Comparison of ENCODE assay signal across 8 mouse cellular contexts in the genomic region with DNA sequence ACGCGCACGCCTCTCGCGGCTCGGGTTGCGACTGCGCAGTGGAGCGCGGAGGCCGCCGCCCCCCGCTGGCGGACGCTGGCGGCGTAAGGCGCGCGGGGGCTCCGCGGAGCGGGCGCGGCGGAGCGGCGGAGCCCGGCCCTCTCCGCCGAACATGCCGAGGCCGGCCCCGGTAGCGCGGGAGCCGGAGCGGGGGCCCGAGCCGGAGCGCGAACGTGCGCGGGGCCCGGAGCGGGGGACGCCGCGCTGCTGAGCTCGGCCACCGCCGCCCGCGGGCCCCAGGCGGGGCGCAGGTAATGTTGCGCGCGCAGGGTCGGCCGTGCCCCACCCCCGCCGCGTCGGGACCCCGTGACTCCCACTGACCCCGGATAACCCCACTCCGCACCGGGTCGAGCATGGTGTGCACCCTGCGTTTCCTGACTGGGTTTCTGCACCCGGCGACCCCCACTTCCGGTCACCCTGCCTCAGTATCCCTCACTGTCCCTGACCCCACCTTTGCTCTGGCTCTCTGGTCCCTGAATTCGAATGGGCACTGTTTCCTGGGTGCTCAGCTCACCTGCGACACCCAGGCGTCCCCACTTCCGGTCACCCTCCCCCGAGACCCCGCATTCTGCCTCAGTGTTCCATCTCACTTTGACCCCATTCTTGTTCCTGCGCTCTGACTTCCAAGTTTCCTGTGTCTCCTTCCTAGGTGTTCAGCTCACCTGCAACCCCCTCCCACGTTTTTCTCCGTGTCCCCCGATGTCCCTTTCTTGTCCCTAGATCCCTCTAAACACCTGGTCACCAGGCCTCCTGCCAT. TPM values are rescaled to one million over a fixed set of nuclear protein-coding genes. Genes with fewer than 3 reads are reported as not detected.
DNase-seq lines count a peak whose midpoint lies in the region; ATAC-seq and TF ChIP-seq lines count a peak whose summit lies in the region.

A gene (plus strand): TSS at position 178 of the 796 bp plus-strand sequence.

- WGBS in embryonic facial prominence, embryonic 15.5 days: 1% methylated on average over 62 of the region's 85 CpGs
- under 1% methylated on average over 63 of the region's 85 CpGs for WGBS in heart, embryonic 13.5 days
- WGBS in kidney, postnatal 0 days: under 1% methylated on average over 84 of the region's 85 CpGs
- WGBS in liver, embryonic 12.5 days (ENCODE audit: insufficient replicate concordance): 1% methylated on average over 78 of the region's 85 CpGs
- WGBS in neural tube, embryonic 12.5 days: under 1% methylated on average over 83 of the region's 85 CpGs

- ATAC-seq in embryonic facial prominence, embryonic 15.5 days (ENCODE audit: insufficient number of reproducible peaks, low FRiP score, low TSS enrichment, low read depth): peak; percentile 2; the same call in 1 of the 2 replicates
- ATAC-seq in heart, embryonic 13.5 days (ENCODE audit: extremely low read depth, insufficient number of reproducible peaks, low FRiP score, low TSS enrichment): peak; percentile 8; the same call in 1 of the 2 replicates
- ATAC-seq in kidney, postnatal 0 days (replicated peaks; ENCODE audit: low FRiP score, low read depth): peak; percentile 9
- ATAC-seq in liver, embryonic 12.5 days: peak; percentile 33
- peak; percentile 88 for ATAC-seq in neural tube, embryonic 12.5 days (ENCODE audit: low FRiP score, low read depth)

- peaks cover 40% of the 10 kb centered on the region for H3K4me1 ChIP-seq in embryonic facial prominence, embryonic 15.5 days
- H3K4me1 ChIP-seq in heart, embryonic 13.5 days: peaks cover 59% of the 10 kb centered on the region
- peaks cover 29% of the 10 kb centered on the region for H3K4me1 ChIP-seq in kidney, postnatal 0 days (replicated peaks; ENCODE audit: insufficient read depth, low read length)
- H3K4me1 ChIP-seq in liver, embryonic 12.5 days: peaks cover 80% of the 10 kb centered on the region
- H3K4me1 ChIP-seq in neural tube, embryonic 12.5 days: peaks cover 36% of the 10 kb centered on the region

- H3K9ac ChIP-seq in embryonic facial prominence, embryonic 15.5 days: peak within 1 kb of the TSS; percentile 87
- H3K9ac ChIP-seq in heart, embryonic 13.5 days: peak within 1 kb of the TSS; percentile 96
- H3K9ac ChIP-seq in kidney, postnatal 0 days (ENCODE audit: low read depth, low read length): peak within 1 kb of the TSS; percentile 94
- H3K9ac ChIP-seq in liver, embryonic 12.5 days: peak within 1 kb of the TSS; percentile 95
- peak within 1 kb of the TSS; percentile 92 for H3K9ac ChIP-seq in neural tube, embryonic 12.5 days

- 0 out of 2 replicates have a peak, but pooled peaks cover 4% of the 10 kb centered on the region for H3K36me3 ChIP-seq in embryonic facial prominence, embryonic 15.5 days
- peaks cover 5% of the 10 kb centered on the region for H3K36me3 ChIP-seq in heart, embryonic 13.5 days
- H3K36me3 ChIP-seq in kidney, postnatal 0 days (ENCODE audit: insufficient read depth, low read length): peaks cover 3% of the 10 kb centered on the region; the same call in 1 of the 2 replicates
- peaks cover 8% of the 10 kb centered on the region; the same call in 1 of the 2 replicates for H3K36me3 ChIP-seq in liver, embryonic 12.5 days
- no peaks in the 10 kb centered on the region; the same call in 1 of the 2 replicates for H3K36me3 ChIP-seq in neural tube, embryonic 12.5 days

- no peaks in the 10 kb centered on the region for H3K27me3 ChIP-seq in embryonic facial prominence, embryonic 15.5 days
- H3K27me3 ChIP-seq in heart, embryonic 13.5 days (replicated peaks): no peaks in the 10 kb centered on the region
- H3K27me3 ChIP-seq in kidney, postnatal 0 days (ENCODE audit: insufficient read depth, low read length): no peaks in the 10 kb centered on the region
- no peaks in the 10 kb centered on the region for H3K27me3 ChIP-seq in liver, embryonic 12.5 days (replicated peaks)
- H3K27me3 ChIP-seq in neural tube, embryonic 12.5 days (replicated peaks): no peaks in the 10 kb centered on the region

- peak within 1 kb of the TSS; percentile 91 for H3K4me2 ChIP-seq in embryonic facial prominence, embryonic 15.5 days (replicated peaks)
- H3K4me2 ChIP-seq in heart, embryonic 13.5 days: peak within 1 kb of the TSS; percentile 99
- peak within 1 kb of the TSS; percentile 95 for H3K4me2 ChIP-seq in kidney, postnatal 0 days (ENCODE audit: low read length)
- H3K4me2 ChIP-seq in liver, embryonic 12.5 days: peak within 1 kb of the TSS; percentile 98
- H3K4me2 ChIP-seq in neural tube, embryonic 12.5 days (replicated peaks): peak within 1 kb of the TSS; percentile 98

- no peaks in the 10 kb centered on the region for H3K9me3 ChIP-seq in embryonic facial prominence, embryonic 15.5 days (replicated peaks)
- no peaks in the 10 kb centered on the region for H3K9me3 ChIP-seq in heart, embryonic 13.5 days
- H3K9me3 ChIP-seq in kidney, postnatal 0 days (replicated peaks; ENCODE audit: low read length): no peaks in the 10 kb centered on the region
- H3K9me3 ChIP-seq in liver, embryonic 12.5 days (replicated peaks): no peaks in the 10 kb centered on the region
- no peaks in the 10 kb centered on the region for H3K9me3 ChIP-seq in neural tube, embryonic 12.5 days

- no peak for TF ChIP-seq CTCF in kidney, postnatal 0 days (IDR thresholded peaks at IDR 0.05; ENCODE audit: low read depth)

- H3K4me3 ChIP-seq in embryonic facial prominence, embryonic 15.5 days (replicated peaks): peak within 1 kb of the TSS; percentile 78
- peak within 1 kb of the TSS; percentile 93 for H3K4me3 ChIP-seq in heart, embryonic 13.5 days
- peak within 1 kb of the TSS; percentile 87 for H3K4me3 ChIP-seq in kidney, postnatal 0 days (replicated peaks; ENCODE audit: low read depth, low read length)
- peak within 1 kb of the TSS; percentile 90 for H3K4me3 ChIP-seq in liver, embryonic 12.5 days
- H3K4me3 ChIP-seq in neural tube, embryonic 12.5 days: peak within 1 kb of the TSS; percentile 89

- peak within 1 kb of the TSS; percentile 95 for H3K27ac ChIP-seq in embryonic facial prominence, embryonic 15.5 days (replicated peaks)
- H3K27ac ChIP-seq in heart, embryonic 13.5 days (replicated peaks): peak within 1 kb of the TSS; percentile 89
- H3K27ac ChIP-seq in kidney, postnatal 0 days: peak within 1 kb of the TSS; percentile 95
- H3K27ac ChIP-seq in liver, embryonic 12.5 days: peak within 1 kb of the TSS; percentile 96
- peak within 1 kb of the TSS; percentile 89 for H3K27ac ChIP-seq in neural tube, embryonic 12.5 days

- DNase-seq in 416B (ENCODE audit: low read depth): peak; percentile 46
- peak; percentile 59 for DNase-seq in R1 (ENCODE audit: low read depth, low spot score)
- peak; percentile 36 for DNase-seq in kidney, postnatal 0 days (ENCODE audit: low spot score)
- DNase-seq in thymus, postnatal 4 days: peak; percentile 92

RNA-seq across cellular contexts. Expression of the gene that starts here (rescaled TPM):
- polyA plus RNA-seq in embryonic facial prominence, embryonic 15.5 days (2015; fragmentation: Nextera tagmentation; extraction: Ambion mirVana): 172 and 190 TPM in 2 replicates
- 87.5 and 89.0 TPM in 2 replicates for polyA plus RNA-seq in heart, embryonic 13.5 days (2015; fragmentation: Nextera tagmentation; extraction: Ambion mirVana)
- polyA plus RNA-seq in kidney, postnatal 0 days (2015; fragmentation: Nextera tagmentation; extraction: Ambion mirVana): 137 and 139 TPM in 2 replicates
- polyA plus RNA-seq in liver, embryonic 12.5 days (2016; fragmentation: Nextera tagmentation; extraction: Ambion mirVana): 106 TPM in 2 replicates
- 173 and 192 TPM in 2 replicates for polyA plus RNA-seq in neural tube, embryonic 12.5 days (2016; fragmentation: Nextera tagmentation; extraction: Ambion mirVana)

Comparison
In these comparisons a context has a peak if more than half of its experiments do, and no peak if none do; other contexts are left out.
1. Peak in every context shown above with its lines: DNase-seq, ATAC-seq, H3K4me3 ChIP-seq and H3K27ac ChIP-seq.
2. DNase-seq: peak in every context shown above with its lines; median percentile 92 in thymus, postnatal 4 days; 59 in R1; 46 in 416B; 36 in kidney, postnatal 0 days.
3. ATAC-seq: peak in every context shown above with its lines; median percentile 88 in neural tube, embryonic 12.5 days; 33 in liver, embryonic 12.5 days; 9 in kidney, postnatal 0 days; 8 in heart, embryonic 13.5 days; 2 in embryonic facial prominence, embryonic 15.5 days.